Comparison of ENCODE assay signal across 12 mouse cellular contexts in the genomic region with DNA sequence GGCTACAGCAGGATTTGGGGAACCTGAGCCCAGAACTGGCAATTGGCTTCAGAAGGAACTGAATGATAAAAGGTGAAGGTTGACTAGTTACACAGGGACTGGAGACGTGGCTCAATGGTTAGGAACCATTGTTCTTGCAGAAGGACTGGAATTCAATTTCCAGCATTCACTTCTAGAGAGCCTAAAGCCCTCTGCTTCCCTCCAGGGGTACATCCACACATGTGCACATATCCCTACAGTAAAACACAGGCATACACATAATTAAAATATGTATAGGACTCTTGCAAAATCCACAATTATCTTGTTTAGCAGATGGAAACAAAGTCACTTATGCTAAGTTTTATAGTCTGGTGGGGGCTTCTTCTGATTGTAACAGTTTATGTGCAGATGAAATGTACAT.
DNase-seq lines count a peak whose midpoint lies in the region; ATAC-seq and TF ChIP-seq lines count a peak whose summit lies in the region.
"Had no signal": no experiment of that assay in that cellular context is flagged by ENCODE, and none has a peak within 500 bp of the region (broad histone marks: within the 10 kb centered on the region; RNA-seq: fewer than 3 reads in every experiment).

No protein-coding gene starts in this region.

- H3K4me3 ChIP-seq in intestine, postnatal 0 days (ENCODE audit: low read depth, low read length): no peak overlapping the region
- H3K4me3 ChIP-seq in intestine, embryonic 16.5 days (ENCODE audit: low read length): no peak overlapping the region
- no peak overlapping the region for H3K4me3 ChIP-seq in lung, embryonic 15.5 days
- no peak overlapping the region for H3K4me3 ChIP-seq in embryonic facial prominence, embryonic 12.5 days
- no peak overlapping the region for H3K4me3 ChIP-seq in limb, embryonic 13.5 days
- H3K4me3 ChIP-seq: forebrain, embryonic 15.5 days; hindbrain, embryonic 12.5 days had no signal

- no peak overlapping the region; the same call in 1 of the 2 replicates for H3K4me2 ChIP-seq in intestine, postnatal 0 days (replicated peaks; ENCODE audit: low read depth)
- no peak overlapping the region for H3K4me2 ChIP-seq in intestine, embryonic 16.5 days (ENCODE audit: low read depth, low read length)
- H3K4me2 ChIP-seq in lung, embryonic 15.5 days: no peak overlapping the region
- no peak overlapping the region for H3K4me2 ChIP-seq in embryonic facial prominence, embryonic 12.5 days (replicated peaks)
- no peak overlapping the region for H3K4me2 ChIP-seq in limb, embryonic 13.5 days (replicated peaks)
- H3K4me2 ChIP-seq: forebrain, embryonic 15.5 days; hindbrain, embryonic 12.5 days had no signal

- no peak for DNase-seq in lung, postnatal 36 days
- DNase-seq in cerebellum, postnatal 14 days: no peak

- ATAC-seq in intestine, postnatal 0 days: no peak
- no peak for ATAC-seq in intestine, embryonic 16.5 days
- ATAC-seq in lung, embryonic 15.5 days (ENCODE audit: borderline replicate concordance, extremely low read depth, low FRiP score, low TSS enrichment): peak; percentile 61; the same call in 1 of the 2 replicates
- ATAC-seq in embryonic facial prominence, embryonic 12.5 days (ENCODE audit: insufficient number of reproducible peaks, insufficient read depth, low FRiP score, low TSS enrichment): no peak
- no peak; the same call in 1 of the 2 replicates for ATAC-seq in limb, embryonic 13.5 days (ENCODE audit: low FRiP score, low read depth)
- no peak for ATAC-seq in frontal cortex, adult (ENCODE audit: low TSS enrichment)

- H3K27me3 ChIP-seq in intestine, postnatal 0 days (replicated peaks; ENCODE audit: control insufficient read depth, insufficient read depth, low read length): no peaks in the 10 kb centered on the region
- no peaks in the 10 kb centered on the region for H3K27me3 ChIP-seq in intestine, embryonic 16.5 days (replicated peaks; ENCODE audit: control insufficient read depth, insufficient read depth, low read length)
- no peaks in the 10 kb centered on the region for H3K27me3 ChIP-seq in lung, embryonic 15.5 days
- H3K27me3 ChIP-seq in embryonic facial prominence, embryonic 12.5 days: no peaks in the 10 kb centered on the region
- H3K27me3 ChIP-seq in limb, embryonic 13.5 days: no peaks in the 10 kb centered on the region
- H3K27me3 ChIP-seq: forebrain, embryonic 15.5 days; hindbrain, embryonic 12.5 days had no signal

- H3K36me3 ChIP-seq in intestine, postnatal 0 days (ENCODE audit: control insufficient read depth, insufficient read depth): no peaks in the 10 kb centered on the region
- H3K36me3 ChIP-seq in intestine, embryonic 16.5 days (ENCODE audit: control insufficient read depth, insufficient read depth, low read length): no peaks in the 10 kb centered on the region
- H3K36me3 ChIP-seq in lung, embryonic 15.5 days: no peaks in the 10 kb centered on the region
- no peaks in the 10 kb centered on the region for H3K36me3 ChIP-seq in embryonic facial prominence, embryonic 12.5 days
- no peaks in the 10 kb centered on the region for H3K36me3 ChIP-seq in limb, embryonic 13.5 days
- H3K36me3 ChIP-seq: forebrain, embryonic 15.5 days; hindbrain, embryonic 12.5 days had no signal

- 79% methylated on average over 1 of the region's 1 CpGs for WGBS in intestine, postnatal 0 days
- WGBS in intestine, embryonic 16.5 days: 88% methylated on average over 1 of the region's 1 CpGs
- WGBS in lung, embryonic 15.5 days: 54% methylated on average over 1 of the region's 1 CpGs
- 59% methylated on average over 1 of the region's 1 CpGs for WGBS in embryonic facial prominence, embryonic 12.5 days
- WGBS in limb, embryonic 13.5 days: 54% methylated on average over 1 of the region's 1 CpGs

- H3K4me1 ChIP-seq in intestine, postnatal 0 days (replicated peaks; ENCODE audit: control insufficient read depth, insufficient read depth, low read length): no peaks in the 10 kb centered on the region
- H3K4me1 ChIP-seq in intestine, embryonic 16.5 days (ENCODE audit: control insufficient read depth, insufficient read depth, low read length): no peaks in the 10 kb centered on the region
- peaks cover 17% of the 10 kb centered on the region for H3K4me1 ChIP-seq in lung, embryonic 15.5 days
- 0 out of 2 replicates have a peak, but pooled peaks cover 8% of the 10 kb centered on the region for H3K4me1 ChIP-seq in embryonic facial prominence, embryonic 12.5 days
- peaks cover 18% of the 10 kb centered on the region for H3K4me1 ChIP-seq in limb, embryonic 13.5 days
- H3K4me1 ChIP-seq: forebrain, embryonic 15.5 days; hindbrain, embryonic 12.5 days had no signal

- H3K27ac ChIP-seq in intestine, postnatal 0 days (ENCODE audit: low read depth, low read length): no peak overlapping the region
- H3K27ac ChIP-seq in intestine, embryonic 16.5 days (ENCODE audit: low read length): no peak overlapping the region
- peak overlapping the region; percentile 74 for H3K27ac ChIP-seq in lung, embryonic 15.5 days
- H3K27ac ChIP-seq in embryonic facial prominence, embryonic 12.5 days: peak overlapping the region; percentile 58
- H3K27ac ChIP-seq in limb, embryonic 13.5 days: peak overlapping the region; percentile 48
- H3K27ac ChIP-seq: forebrain, embryonic 15.5 days; hindbrain, embryonic 12.5 days; liver, embryonic 14.5 days; macrophage had no signal

- peak; percentile 39; the same call in 1 of the 2 replicates for TF ChIP-seq CTCF in intestine, postnatal 0 days (IDR thresholded peaks at IDR 0.05; ENCODE audit: low read depth)

- no peak overlapping the region for H3K9ac ChIP-seq in intestine, postnatal 0 days (ENCODE audit: low read depth, low read length)
- no peak overlapping the region for H3K9ac ChIP-seq in intestine, embryonic 16.5 days (ENCODE audit: low read depth, low read length)
- no peak overlapping the region for H3K9ac ChIP-seq in lung, embryonic 15.5 days
- no peak overlapping the region for H3K9ac ChIP-seq in embryonic facial prominence, embryonic 12.5 days
- no peak overlapping the region for H3K9ac ChIP-seq in limb, embryonic 13.5 days
- H3K9ac ChIP-seq: forebrain, embryonic 15.5 days; hindbrain, embryonic 12.5 days; liver, embryonic 14.5 days had no signal

- H3K9me3 ChIP-seq in intestine, postnatal 0 days (ENCODE audit: control insufficient read depth): no peaks in the 10 kb centered on the region
- 0 out of 2 replicates have a peak, but pooled peaks cover 4% of the 10 kb centered on the region for H3K9me3 ChIP-seq in intestine, embryonic 16.5 days (ENCODE audit: control insufficient read depth, low read length)
- no peaks in the 10 kb centered on the region for H3K9me3 ChIP-seq in lung, embryonic 15.5 days
- H3K9me3 ChIP-seq in embryonic facial prominence, embryonic 12.5 days: 0 out of 2 replicates have a peak, but pooled peaks cover under 1% of the 10 kb centered on the region
- no peaks in the 10 kb centered on the region for H3K9me3 ChIP-seq in limb, embryonic 13.5 days
- H3K9me3 ChIP-seq: forebrain, embryonic 15.5 days; hindbrain, embryonic 12.5 days had no signal

Comparison
In these comparisons a context has a peak if more than half of its experiments do, and no peak if none do; other contexts are left out.
1. H3K27ac ChIP-seq: peak in lung, embryonic 15.5 days (single experiment), embryonic facial prominence, embryonic 12.5 days (single experiment) and limb, embryonic 13.5 days (single experiment); none in intestine, postnatal 0 days (single experiment) and intestine, embryonic 16.5 days (single experiment).